Mouse (Mus musculus): Measurements from ENCODE around the gene Nkain4. TPM values are rescaled to one million over a fixed set of nuclear protein-coding genes. Genes with fewer than 3 reads are reported as not detected.

Nkain4 gene
- total RNA-seq, 2 experiments from 2014 or later = 35.7 to 45.1 TPM

DNA sequence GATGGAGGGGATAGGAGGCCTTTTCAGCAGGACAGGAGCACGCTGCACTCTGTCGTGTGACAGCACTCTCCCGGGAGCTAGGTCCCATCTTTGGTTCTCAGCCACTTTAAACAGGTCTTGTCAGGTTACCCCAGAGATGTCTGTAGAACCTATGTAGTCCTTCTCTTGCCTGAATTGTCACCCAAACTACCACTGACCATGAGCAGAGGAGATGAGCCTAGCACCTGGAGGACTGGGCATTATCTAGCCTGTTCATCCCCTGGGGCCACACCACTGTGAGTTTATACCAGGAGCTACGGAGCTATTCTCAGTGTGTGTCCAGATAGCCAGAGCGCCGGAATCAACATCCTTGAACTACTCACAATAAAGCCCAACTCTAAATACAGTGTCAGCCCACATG lies 56.6 kb downstream of the Nkain4 start:
- DNase-seq (ENCODE audit: low spot score in 2 of 2) = peak in 1 of 2 experiments; percentile 17
- intact Hi-C loops (cut with DNase I) = loop anchor here (5.0 kb wide), 1 partner anchor 91 kb away; no protein-coding TSS in a partner anchor

GRCm38 (mm10) chr2:180896819-180897625 lies 57.5 kb downstream of the Nkain4 start:
- DNase-seq (ENCODE audit: low spot score in 2 of 2) = peak in 1 of 2 experiments; percentile 59
- intact Hi-C loops (cut with DNase I) = loop anchor here (5.0 kb wide), 1 partner anchor 90 kb away; no protein-coding TSS in a partner anchor

GRCm38 (mm10) chr2:180895837-180896525 lies 58.5 kb downstream of the Nkain4 start:
- intact Hi-C loops (cut with DNase I) = loop anchor here (5.0 kb wide), 1 partner anchor 89 kb away; no protein-coding TSS in a partner anchor
- DNase-seq (ENCODE audit: low spot score in 2 of 2) = peak in 1 of 2 experiments; percentile 42

- intact Hi-C loops (cut with DNase I) = loop anchor here (5.0 kb wide), 1 partner anchor 88 kb away; no protein-coding TSS in a partner anchor
Observed at GRCm38 (mm10) chr2:180895321-180895720, 59.2 kb downstream of the Nkain4 start.

DNA sequence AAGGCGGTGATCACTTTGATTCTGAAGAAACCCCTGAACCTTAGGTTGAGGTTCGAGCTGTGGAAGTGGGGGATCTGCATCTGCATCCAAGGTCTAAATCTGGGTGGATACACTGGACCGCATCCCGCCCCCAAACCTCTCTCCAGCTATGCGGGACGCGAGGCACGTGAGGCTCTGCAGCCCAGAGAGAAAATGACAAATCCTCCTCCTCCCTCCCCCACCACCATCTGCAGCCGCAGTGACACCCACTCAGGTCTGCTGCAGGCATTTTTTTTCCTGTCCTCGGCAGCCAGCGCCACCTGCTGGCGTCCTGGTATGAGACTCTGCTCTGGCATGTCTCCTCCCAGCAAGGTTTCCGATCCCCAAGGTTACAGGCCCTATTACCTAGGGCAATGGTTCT lies 59.8 kb downstream of the Nkain4 start:
- peak; percentile 95 to 97 for DNase-seq (ENCODE audit: low spot score in 2 of 2)
- intact Hi-C loops (cut with DNase I) = loop anchor here (5.0 kb wide), 3 partner anchors 52 to 107 kb away; no protein-coding TSS in a partner anchor

More at GRCm38 (mm10) chr2:180895321-180895720, 59.2 kb downstream of the Nkain4 start:
- DNase-seq (ENCODE audit: low spot score in 2 of 2) = peak in 1 of 2 experiments; percentile 15

- DNase-seq (ENCODE audit: low spot score in 2 of 2) = peak; percentile 43 to 62
- intact Hi-C loops (cut with DNase I) = loop anchor here (5.0 kb wide), 2 partner anchors 52 to 107 kb away; no protein-coding TSS in a partner anchor
Observed at GRCm38 (mm10) chr2:180894029-180894623, 60.4 kb downstream of the Nkain4 start.

DNA sequence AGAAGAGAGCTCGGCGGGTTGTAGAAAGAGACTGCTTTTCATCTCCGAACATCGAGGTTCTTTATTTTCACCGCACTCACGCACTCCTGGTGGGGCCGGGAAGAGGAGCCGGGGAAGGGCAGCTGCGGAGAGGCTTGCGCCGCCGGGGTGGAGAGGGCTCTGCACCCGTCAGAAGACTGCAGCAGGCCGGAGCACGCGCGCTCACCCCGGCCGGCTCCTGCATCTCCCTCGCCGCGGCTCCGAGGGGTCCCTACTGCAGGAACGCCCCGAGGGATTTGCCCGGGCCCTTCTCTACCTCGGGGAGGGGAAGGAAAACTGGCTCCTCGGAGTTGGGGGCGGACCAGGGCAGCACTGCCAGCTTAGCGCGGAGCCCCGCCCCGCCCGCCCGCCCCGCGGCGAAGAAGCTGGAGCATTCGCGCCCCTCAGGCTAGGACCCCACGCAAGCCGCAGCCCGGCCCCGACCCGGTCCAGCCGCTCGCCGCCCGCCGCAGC lies 60.9 kb downstream of the Nkain4 start:
- intact Hi-C loops (cut with DNase I) = loop anchor here (5.0 kb wide), 2 partner anchors 51 to 106 kb away; no protein-coding TSS in a partner anchor
- peak; percentile 37 to 46 for DNase-seq (ENCODE audit: low spot score in 2 of 2)

DNA sequence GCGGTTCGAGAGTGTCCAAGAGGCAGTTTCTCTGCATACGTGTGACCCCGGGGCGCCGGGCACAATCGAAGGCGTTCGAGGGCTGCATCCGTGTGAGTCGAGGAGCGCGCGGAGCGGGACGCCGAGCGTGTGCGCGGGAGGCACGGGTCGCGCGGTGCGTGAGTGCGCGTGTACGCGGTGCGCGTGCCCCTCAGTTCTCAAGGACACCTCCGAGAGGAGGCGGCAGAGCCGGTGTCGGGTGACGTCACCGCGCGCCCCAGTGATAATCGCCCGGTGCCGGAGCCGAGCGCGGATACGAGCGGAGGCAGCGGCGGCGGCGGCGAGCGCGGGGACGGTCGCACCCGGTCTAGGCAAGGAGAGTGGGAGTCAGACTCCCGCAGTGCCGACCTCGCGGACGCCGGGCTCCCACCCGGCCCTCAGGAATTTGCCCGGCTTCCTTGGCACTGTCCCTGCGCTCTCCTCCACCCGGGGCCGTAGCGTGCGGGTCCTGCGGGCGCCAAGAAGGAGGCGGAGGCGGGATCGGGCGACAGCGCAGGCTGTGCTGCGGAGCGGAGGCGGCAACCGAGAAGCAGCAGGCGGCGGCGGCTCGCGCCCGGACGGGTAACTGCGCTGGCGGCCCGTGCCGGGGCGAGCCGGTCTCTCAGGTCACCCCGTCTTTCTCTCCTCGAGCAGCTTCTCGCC lies 61.5 kb downstream of the Nkain4 start:
- intact Hi-C loops (cut with DNase I) = loop anchor here (5.0 kb wide), 2 partner anchors 51 to 106 kb away; no protein-coding TSS in a partner anchor
- peak; percentile 94 to 95 for DNase-seq (ENCODE audit: low spot score in 2 of 2)

DNA sequence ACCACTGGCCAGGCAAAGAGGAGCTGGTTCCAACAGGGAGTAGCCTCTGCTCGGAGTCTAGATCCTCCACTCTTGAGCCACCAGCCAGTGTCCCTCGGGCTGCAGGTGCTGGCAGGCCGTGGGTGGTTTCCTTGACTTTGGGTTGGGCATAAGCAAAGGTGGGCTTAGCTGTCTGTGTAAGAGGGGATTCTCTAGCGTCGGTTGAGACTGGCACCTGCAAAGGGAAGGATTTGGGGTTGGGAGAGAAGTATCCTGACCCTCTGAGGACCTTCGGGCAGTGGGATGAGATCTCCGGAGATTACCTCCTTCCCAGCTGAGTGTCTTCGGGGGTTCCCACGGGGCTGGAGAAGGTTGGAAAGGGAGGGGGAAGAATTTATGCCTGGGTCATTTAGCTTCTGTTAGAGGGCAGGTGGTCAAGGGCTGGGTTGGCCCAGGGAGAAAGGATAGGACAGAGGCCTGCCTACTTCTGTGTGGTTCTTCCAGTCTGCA lies 62.6 kb downstream of the Nkain4 start:
- intact Hi-C loops (cut with DNase I) = loop anchor here (2.0 to 5.0 kb wide), 3 partner anchors 50 to 105 kb away; no protein-coding TSS in a partner anchor
- DNase-seq (ENCODE audit: low spot score in 2 of 2) = no peak

GRCm38 (mm10) chr2:180891075-180891834 lies 63.2 kb downstream of the Nkain4 start:
- peak; percentile 82 to 84 for DNase-seq (ENCODE audit: low spot score in 2 of 2)
- intact Hi-C loops (cut with DNase I) = loop anchor here (2.0 to 5.0 kb wide), 3 partner anchors 49 to 104 kb away; no protein-coding TSS in a partner anchor

DNA sequence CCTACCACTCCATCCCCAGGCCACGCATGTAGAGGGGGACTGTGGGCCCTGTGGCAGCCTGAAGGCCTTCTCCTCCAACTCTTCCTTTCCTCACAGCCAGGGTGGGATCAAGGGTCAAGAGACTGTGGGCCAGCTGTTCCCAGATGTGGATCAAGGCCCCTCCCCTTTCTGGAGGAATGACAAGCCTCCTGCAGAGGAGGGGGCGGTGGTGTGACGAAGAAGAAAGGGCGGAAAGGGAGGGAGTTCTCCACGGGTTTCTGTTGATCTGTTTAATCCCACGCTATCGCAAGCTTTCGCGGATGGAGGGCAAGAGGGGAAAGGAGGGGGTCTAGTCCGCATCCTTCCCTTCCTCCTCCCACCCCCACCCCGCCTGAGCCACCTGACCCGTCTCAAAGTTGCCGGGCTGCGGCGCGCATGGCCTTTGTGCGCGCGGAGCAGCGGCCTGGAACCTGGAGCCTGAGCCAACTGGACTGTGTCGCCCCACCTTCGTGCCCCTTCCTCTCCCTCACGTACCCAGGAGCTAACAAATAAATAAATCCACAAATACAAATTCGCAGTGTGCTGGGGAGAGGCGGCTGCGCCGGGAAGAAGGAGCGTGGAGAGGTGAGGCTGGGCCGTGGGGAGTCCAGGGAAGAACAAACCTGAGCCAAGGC lies 64.0 kb downstream of the Nkain4 start:
- DNase-seq (ENCODE audit: low spot score in 2 of 2) = peak in 1 of 2 experiments; percentile 28
- intact Hi-C loops (cut with DNase I) = loop anchor here (2.0 to 5.0 kb wide), 3 partner anchors 48 to 103 kb away; no protein-coding TSS in a partner anchor

DNA sequence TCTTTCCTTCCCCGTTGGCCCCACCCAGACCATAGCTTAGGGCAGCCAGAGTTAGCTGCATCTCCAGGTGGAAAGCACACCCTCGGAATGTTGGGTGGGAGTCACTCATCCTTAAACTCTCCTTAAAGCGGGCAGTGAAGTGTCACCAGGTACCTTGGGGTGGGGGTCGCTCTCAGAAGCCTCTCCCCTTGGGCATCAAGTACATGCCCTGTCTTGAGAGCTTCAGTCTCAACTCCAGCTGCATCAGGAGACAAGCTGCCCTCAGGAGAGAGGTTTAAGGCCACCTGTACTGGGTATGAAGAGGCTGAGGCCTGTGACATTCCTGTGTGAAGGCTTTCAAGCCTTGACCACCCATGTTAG lies 64.6 kb downstream of the Nkain4 start:
- intact Hi-C loops (cut with DNase I) = loop anchor here (2.0 to 5.0 kb wide), 3 partner anchors 48 to 103 kb away; no protein-coding TSS in a partner anchor
- no peak for DNase-seq (ENCODE audit: low spot score in 2 of 2)

DNA sequence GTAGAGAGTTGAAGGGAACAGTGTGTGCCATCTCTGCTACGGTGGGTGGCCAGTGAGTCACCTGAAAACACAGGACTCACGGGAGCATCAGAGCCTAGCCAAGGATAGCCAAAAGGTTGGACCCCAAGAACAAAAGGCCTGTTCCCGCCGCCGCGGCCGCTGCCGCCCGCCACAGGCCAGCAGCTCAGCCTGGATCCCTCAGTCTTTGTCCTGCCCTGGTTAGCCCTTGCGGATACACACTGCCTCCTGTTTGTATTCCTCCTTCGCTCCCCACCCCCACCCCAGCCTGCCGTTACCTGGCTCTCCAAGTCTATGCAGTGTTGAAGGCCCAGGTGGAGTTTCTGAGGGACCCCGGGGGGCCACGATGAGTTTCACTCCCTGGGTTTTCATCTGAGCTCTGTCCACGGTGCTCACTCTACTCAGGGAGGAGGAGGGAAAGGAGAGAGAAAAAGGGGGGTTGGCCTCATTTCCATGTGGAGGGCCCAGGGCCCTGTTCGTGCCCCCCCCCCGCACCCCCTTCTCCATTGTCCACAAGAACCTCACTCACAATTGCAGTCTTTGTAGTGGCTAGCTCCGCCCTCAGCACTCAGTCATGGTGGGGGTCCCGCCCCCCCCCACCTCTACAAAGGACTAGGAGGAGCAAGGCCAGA lies 65.1 kb downstream of the Nkain4 start:
- intact Hi-C loops (cut with DNase I) = no loop called here
- DNase-seq (ENCODE audit: low spot score in 2 of 2) = no peak

DNA sequence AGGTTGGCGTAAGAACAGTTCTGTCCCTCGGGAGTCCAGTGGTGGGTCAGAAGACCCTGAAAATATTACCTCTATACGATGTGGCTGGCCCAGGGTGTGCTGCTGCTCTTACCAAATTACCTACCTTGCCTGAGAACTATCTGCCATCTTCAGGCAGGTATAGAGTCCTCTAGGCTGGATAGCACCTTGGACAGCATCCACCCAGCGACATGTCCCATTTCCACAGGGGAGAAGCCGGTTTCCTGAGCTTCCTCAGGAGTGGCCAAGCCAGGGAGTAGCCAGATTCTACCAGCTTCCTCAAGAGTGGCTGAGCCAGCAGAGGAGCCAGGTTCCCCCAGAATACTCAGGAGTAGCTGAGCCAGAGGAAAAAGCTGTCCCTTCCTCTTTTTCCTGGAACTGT lies 69.2 kb downstream of the Nkain4 start:
- intact Hi-C loops (cut with DNase I) = no loop called here
- no peak for DNase-seq (ENCODE audit: low spot score in 2 of 2)
